Mouse (Mus musculus): ENCODE data around the gene Cdk17. TPM values are rescaled to one million over a fixed set of nuclear protein-coding genes. Genes with fewer than 3 reads are reported as not detected.

Gene Cdk17
- total RNA-seq, 2 experiments from 2014 or later, result 61.7 to 109 TPM

DNA sequence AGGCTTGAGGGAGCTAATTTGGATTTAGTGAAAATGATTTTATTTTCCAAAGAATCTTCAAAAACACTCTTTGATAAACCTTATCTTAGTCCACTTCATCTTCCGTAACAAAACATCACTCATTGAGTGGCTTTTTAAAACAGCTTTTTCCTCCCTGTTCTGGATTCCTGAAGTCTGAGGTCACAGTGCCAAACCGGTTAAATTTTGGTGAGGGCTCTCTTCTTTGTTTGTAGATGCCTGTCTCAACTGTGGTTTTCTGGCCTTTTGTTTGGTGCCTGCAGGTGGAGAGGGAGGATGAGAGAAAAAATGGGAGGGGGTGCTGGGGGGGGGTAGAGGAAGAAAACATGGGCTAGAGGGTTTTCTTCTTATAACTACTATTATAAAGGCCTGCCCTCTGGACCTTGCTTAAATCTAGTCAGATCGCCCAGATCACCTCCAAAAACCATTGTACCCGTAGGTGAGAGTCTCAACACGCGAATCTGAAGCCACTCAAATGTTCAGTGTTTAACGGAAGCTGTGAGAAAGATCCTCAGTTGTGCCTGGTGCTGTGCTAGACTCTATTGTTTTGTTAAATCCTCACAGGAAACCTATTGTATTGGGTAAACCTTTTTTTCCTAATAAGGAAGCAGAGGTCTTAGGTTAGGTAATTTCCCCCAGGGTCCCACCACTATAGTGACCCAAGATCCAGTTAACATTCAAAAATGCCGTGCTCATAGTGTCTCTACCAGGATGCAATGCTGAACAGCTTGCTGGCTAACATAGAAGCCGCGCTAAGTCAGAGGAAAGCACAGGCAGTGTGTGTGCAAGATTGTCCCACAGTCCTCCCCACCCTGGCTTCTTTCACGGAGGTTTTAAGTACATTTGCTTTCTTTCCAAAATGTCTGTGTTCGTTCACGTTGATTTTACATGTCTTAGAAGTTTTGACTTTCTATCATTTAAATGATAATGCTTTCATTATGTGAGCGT lies 5.0 kb downstream of the Cdk17 start:
- 0 out of 2 replicates have a peak, but pooled peaks have one; percentile 52 for ATAC-seq (replicated peaks; ENCODE audit: low FRiP score, poor library complexity, severe bottlenecking)

DNA sequence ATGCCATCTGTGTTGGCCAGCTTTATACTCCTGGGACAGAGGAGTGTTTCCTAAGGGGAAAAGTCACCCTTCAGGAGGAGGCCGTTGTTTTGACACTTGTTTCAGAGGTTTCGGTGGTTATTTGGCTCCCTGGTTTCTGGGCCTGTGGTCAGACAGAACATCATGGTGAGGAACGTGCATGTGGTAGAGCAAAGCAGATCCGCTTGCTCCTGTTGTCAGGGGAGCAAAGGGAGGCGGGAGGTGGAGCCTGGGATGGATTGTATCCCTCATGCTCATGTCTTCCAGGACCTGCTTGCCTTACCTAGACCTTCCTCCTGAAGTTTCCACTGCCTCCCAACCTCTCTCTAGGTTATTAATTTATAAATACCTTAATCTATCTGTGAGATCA lies 5.7 kb downstream of the Cdk17 start:
- no peak; the same call in 1 of the 2 replicates for ATAC-seq (replicated peaks; ENCODE audit: low FRiP score, poor library complexity, severe bottlenecking)

DNA sequence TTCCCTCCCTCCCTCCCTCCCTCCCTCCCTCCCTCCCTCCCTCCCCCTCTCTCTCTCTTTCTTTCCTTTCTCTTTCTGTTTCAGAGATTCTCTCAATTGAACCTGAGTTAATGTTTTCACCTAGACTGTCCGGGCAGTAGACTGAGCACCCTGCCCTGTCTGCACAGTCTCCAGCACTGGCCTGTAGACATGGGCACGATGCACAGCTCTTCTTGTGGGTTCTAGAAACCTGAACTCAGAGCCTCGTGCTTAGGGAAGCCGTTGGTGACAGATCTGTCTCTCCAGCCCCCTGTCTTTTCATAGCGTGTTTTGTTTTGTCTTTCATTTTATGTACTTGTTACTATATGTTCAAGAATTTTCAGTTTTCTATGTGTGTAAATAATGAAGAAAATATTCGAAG lies 6.6 kb downstream of the Cdk17 start:
- no peak for ATAC-seq (replicated peaks; ENCODE audit: low FRiP score, poor library complexity, severe bottlenecking)

GRCm38 (mm10) chr10:93168067-93168466 lies 7.4 kb downstream of the Cdk17 start:
- ATAC-seq (replicated peaks; ENCODE audit: low FRiP score, poor library complexity, severe bottlenecking), result no peak

GRCm38 (mm10) chr10:93171182-93171855 lies 10.6 kb downstream of the Cdk17 start:
- no peak for ATAC-seq (replicated peaks; ENCODE audit: low FRiP score, poor library complexity, severe bottlenecking)

DNA sequence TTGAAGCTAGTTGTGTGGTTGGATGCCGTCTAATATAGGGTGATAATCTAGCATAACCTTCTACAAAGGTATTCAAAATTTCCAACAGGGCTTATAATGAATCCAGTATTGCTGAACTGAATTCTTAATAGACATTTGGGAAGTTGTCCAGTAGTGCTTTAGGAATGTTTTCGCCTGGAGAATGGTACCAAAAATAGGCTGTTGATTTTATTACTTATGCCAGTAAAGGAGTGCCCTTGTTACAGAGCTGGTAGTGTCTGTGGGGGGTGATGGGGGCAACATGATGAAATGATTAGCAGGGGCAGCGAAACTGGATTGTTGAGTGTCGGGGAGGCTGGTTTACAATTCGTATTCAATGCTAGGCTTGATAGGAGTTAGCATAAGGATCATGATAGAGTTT lies 16.8 kb downstream of the Cdk17 start:
- no peak for ATAC-seq (replicated peaks; ENCODE audit: low FRiP score, poor library complexity, severe bottlenecking)

DNA sequence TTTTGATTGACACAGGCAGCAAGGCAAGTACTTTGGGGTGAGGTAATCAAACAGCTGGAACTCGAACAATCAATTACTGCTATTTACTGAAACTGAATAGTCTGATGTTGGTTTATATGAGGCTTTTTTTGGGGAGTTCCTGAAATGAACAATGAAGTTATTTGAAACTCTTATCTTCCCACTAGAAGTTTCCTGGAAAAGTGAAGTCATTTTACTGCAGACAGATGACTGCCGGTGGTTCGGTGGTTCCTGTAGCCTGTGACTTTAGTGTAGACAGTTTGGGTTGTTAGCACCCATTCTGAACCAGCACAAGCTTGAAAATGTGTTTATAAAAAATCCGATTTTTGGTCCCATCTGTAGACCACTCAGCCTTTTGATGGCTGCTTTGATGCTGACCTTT lies 17.2 kb downstream of the Cdk17 start:
- ATAC-seq (replicated peaks; ENCODE audit: low FRiP score, poor library complexity, severe bottlenecking), result no peak

- no peak for ATAC-seq (replicated peaks; ENCODE audit: low FRiP score, poor library complexity, severe bottlenecking)
Measured at GRCm38 (mm10) chr10:93178662-93179061, 18.0 kb downstream of the Cdk17 start.

DNA sequence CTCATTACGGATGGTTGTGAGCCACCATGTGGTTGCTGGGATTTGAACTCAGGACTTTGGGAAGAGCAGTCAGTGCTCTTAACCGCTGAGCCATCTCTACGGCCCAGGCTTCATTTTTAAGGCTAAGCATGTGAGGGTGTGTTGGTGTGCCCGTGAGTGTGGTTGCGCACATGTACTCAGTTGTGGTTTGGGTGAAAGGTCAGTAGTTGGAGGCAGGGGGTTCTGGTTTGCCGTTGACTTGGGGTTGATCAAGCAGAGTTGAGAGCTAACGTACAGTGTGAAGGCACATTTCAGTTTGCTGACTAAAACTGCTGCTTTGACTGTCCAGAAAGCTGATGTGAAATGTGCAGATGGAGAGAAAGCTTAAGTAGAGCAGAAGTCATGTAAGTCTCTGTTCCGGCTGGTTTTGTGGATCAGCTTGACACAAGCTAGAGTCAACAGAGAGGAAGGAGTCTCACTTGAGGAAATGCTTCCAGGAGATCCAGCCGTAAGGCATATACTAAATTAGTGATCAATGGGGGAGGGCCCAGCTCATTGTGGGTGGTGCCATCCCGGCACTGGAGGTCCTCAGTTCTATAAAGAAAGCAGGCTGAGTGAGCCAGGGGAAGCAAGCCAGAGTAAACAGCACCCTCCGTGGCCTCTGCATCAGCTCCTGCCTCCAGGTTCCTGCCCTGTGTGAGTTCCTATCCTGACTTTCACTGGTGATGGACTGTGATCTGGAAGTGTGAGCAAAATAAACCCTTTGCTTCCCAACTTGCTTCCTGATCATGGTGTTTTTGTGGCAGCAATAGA lies 19.2 kb downstream of the Cdk17 start:
- ATAC-seq (replicated peaks; ENCODE audit: low FRiP score, poor library complexity, severe bottlenecking), result no peak

DNA sequence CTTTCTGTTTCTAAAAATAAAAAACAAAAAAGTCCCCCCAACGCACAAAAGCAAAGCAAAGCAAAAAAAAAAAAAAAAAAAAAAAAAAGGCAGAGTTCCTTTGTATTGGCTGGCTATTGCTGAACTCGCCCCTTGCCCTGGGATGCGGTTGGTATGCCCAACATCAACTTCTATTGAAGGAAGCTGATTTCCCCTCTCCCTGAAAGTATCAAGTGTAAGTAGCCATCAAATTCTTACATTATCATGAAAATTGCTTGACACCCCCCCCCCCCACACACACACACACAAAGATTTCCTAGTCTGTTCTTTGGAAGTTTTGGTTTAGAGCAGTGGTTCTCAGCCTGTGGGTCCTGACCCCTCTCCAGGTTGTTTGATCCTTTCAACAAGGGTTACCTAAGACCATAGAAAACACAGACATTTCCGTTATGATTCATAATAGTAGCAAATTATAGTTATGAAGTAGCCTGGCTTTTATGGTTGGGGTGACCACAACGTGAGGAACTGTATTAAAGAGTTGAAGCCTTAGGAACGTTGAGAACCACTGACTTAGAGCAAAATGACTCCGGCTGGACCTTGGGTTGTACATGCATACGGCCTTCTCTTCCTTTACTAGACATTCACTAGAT lies 23.8 kb downstream of the Cdk17 start:
- ATAC-seq (replicated peaks; ENCODE audit: low FRiP score, poor library complexity, severe bottlenecking), result no peak

DNA sequence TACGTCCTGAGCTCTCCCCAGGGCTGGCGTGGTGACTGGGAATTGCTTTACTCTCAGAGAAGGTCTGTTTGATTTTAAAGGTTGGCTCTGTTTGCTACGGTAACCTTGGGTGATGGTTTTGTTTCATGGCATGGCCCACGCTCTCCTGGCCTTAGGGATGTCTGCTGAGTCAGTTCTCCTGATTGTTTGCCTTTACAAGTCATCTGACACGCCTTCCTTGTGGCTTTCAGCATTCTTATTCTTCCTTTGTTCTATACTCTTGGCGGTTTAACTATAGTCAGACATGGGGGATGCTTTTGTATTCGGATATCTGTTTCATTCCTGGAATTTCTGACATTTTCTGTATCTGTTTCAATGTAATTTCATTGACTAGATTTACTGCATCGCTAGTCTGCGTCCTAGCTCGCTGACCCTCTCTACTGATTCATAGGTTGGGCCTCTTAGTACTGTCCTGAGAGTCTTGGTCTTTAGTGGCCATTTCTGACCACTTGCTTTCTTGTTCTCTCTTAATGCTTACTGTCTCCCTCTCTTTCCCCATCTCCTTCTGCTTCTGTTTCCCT lies 27.8 kb downstream of the Cdk17 start:
- no peak for ATAC-seq (replicated peaks; ENCODE audit: low FRiP score, poor library complexity, severe bottlenecking)

- peak; percentile 16; the same call in 1 of the 2 replicates for ATAC-seq (replicated peaks; ENCODE audit: low FRiP score, poor library complexity, severe bottlenecking)
Measured at GRCm38 (mm10) chr10:93190475-93191262, 30.0 kb downstream of the Cdk17 start.

DNA sequence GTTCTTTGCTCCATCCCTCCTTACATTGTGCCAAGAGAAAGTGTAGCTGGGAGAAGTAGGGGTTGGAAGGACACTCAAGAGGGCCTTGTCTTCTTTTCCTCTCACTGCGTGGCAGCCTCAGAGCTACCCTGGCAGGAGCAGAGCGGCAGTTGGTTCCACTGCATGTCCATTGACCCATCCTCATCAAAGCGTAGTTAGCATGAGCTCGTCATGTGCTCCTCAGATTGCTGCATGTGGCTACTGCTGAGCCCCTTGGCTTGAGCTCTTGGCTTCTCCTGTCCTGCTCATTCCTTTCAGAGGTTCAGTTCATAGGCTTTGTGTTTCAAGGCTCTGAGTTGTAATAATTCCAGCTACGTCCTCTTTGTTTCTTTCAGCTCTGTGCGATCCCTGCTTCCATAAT lies 36.4 kb downstream of the Cdk17 start:
- no peak for ATAC-seq (replicated peaks; ENCODE audit: low FRiP score, poor library complexity, severe bottlenecking)

DNA sequence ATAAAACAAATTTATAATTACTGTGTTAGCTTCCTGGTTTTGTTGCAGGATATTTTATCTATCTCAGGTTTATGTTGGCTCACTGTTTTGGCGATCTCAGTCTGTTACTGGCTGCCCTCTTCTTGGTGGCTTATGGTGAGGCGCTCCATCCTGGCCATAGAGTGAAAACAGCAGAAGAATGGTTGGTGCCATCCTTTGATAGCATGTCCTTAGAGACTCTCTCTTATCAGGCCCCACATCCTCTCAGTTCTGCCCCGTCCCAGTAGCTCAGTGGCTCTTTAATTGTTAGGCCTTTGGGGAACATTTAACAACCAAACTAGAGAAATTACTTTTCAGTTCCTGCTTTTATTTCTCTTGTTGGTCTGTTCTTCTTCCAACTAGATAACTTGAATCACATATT lies 38.3 kb downstream of the Cdk17 start:
- 0 out of 2 replicates have a peak, but pooled peaks have one; percentile 28 for ATAC-seq (replicated peaks; ENCODE audit: low FRiP score, poor library complexity, severe bottlenecking)

DNA sequence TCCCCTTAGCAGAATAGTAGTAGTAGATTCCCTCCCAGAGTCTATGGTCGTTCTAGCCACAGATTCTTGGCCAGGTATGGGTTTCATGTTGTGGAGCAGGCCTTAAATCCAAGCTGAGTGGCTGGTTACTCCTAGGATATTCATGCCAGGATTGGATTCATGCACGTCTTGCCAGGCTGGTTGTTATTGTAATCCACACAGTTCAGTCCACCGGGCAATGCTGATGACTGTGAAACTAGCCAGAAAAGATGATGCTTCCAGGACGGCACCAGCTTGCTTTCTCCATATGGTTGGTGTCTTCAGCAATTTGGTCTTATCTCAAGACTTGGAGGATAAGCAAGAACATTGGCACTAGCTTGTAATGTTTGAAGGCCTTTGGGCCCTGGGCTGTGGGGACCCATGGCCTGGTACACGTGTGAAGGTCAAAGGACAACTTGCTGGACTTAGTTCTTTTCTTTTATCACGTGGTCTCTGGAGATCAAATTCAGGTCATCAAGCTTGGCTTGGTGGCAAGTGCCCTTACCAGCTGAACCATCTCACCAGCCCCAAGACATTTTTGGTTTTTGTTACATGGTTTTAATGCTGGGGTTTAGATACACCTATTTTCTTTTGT lies 41.3 kb downstream of the Cdk17 start:
- no peak for ATAC-seq (replicated peaks; ENCODE audit: low FRiP score, poor library complexity, severe bottlenecking)

DNA sequence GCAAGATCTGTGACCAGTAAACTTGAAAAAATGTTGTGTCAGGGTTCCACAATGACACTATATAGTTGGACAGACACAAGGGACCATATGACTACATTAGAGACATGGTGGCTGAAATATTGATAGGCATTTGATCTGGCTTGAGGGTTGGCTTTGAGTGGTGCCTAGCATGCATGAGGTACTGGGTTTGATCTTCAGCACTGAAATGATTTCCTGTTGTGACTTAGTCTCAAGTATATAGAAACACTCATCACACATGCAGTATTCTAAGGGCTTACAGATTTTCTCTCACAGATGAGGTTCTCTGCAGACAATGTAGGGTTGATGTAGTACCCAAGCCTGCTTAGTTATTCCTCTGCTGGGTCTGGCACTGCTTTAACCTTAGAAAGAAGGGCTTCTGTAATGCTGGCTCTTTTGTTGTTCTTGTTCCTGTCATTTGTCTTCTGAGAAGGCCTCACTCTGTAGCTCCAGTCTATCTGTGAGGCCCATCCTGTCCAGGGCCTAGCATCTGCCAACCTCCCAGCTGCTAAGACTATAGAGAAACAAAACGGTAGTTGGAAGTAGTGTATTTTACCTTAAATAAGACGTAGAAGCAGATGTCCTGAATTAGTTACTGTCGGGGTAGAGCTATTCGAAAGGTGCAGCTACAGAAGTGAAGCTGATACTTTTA lies 44.7 kb downstream of the Cdk17 start:
- no peak for ATAC-seq (replicated peaks; ENCODE audit: low FRiP score, poor library complexity, severe bottlenecking)

GRCm38 (mm10) chr10:93207176-93207575 lies 46.5 kb downstream of the Cdk17 start:
- no peak for ATAC-seq (replicated peaks; ENCODE audit: low FRiP score, poor library complexity, severe bottlenecking)

DNA sequence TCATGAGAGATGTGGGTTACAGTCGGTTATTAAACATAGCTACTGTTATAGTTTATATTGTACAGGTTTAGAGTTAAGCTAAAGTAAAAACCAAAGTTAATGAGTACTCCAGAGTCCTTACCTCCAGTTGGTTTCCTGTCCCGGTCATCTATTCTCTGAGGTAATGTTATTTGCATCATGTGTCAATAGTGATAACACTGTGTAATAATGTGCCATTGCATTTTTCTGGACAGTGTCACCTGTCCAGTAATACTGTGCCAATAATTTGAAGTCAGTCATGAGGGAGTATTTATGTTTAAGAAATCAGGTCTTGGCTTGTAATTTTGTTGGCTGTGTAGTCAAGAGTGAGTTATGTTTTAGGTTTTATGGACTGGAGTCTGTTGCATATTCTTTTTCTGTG lies 52.0 kb downstream of the Cdk17 start:
- no peak for ATAC-seq (replicated peaks; ENCODE audit: low FRiP score, poor library complexity, severe bottlenecking)

Measured in erythroid progenitor cell, adult 5-6 weeks (primary cell).